In genomic region chr3:78412669-78413419, GRCm38 (mm10) we compare ENCODE assay signal across 20 mouse cellular contexts.
"Had no signal": no experiment of that assay in that cellular context is flagged by ENCODE, and none has a peak within 500 bp of the region (broad histone marks: within the 10 kb centered on the region; RNA-seq: fewer than 3 reads in every experiment).

No protein-coding gene starts in this region.

- H3K4me2 ChIP-seq: intestine, embryonic 15.5 days; limb, embryonic 13.5 days; liver, embryonic 12.5 days; liver, embryonic 15.5 days; midbrain, embryonic 12.5 days; midbrain, embryonic 15.5 days; neural tube, embryonic 12.5 days; stomach, embryonic 15.5 days had no signal

- H3K9me3 ChIP-seq: intestine, embryonic 15.5 days; limb, embryonic 10.5 days; limb, embryonic 13.5 days; liver, embryonic 12.5 days; liver, embryonic 15.5 days; midbrain, embryonic 12.5 days; midbrain, embryonic 15.5 days; neural tube, embryonic 12.5 days; stomach, embryonic 15.5 days had no signal

- H3K4me3 ChIP-seq: intestine, embryonic 15.5 days; layer of hippocampus, adult 2 months; limb, embryonic 10.5 days; limb, embryonic 13.5 days; liver, embryonic 12.5 days; liver, embryonic 15.5 days; midbrain, embryonic 12.5 days; midbrain, embryonic 15.5 days; neural tube, embryonic 12.5 days; stomach, embryonic 15.5 days had no signal

- H3K9ac ChIP-seq: intestine, embryonic 15.5 days; limb, embryonic 13.5 days; liver, embryonic 12.5 days; liver, embryonic 15.5 days; midbrain, embryonic 12.5 days; midbrain, embryonic 15.5 days; neural tube, embryonic 12.5 days; stomach, embryonic 15.5 days had no signal

- H3K4me1 ChIP-seq: intestine, embryonic 15.5 days; limb, embryonic 10.5 days; limb, embryonic 13.5 days; liver, embryonic 12.5 days; liver, embryonic 15.5 days; midbrain, embryonic 12.5 days; midbrain, embryonic 15.5 days; stomach, embryonic 15.5 days had no signal

- H3K27ac ChIP-seq: intestine, embryonic 15.5 days; layer of hippocampus, adult 2 months; limb, embryonic 10.5 days; limb, embryonic 13.5 days; liver, embryonic 12.5 days; liver, embryonic 15.5 days; macrophage; midbrain, embryonic 12.5 days; midbrain, embryonic 15.5 days; neural tube, embryonic 12.5 days; stomach, embryonic 15.5 days had no signal

- H3K27me3 ChIP-seq: intestine, embryonic 15.5 days; limb, embryonic 13.5 days; liver, embryonic 12.5 days; liver, embryonic 15.5 days; midbrain, embryonic 12.5 days; midbrain, embryonic 15.5 days; neural tube, embryonic 12.5 days; stomach, embryonic 15.5 days had no signal

- DNase-seq: kidney, adult 11 months; kidney, adult 9 months; kidney, postnatal 25 days; layer of hippocampus, adult 9-11 months; liver; retina, postnatal 1 day; right cerebral cortex, postnatal 25 days; spleen, adult 18-20 months; thymus, postnatal 25 days had no signal

- ATAC-seq: intestine, embryonic 15.5 days; liver, embryonic 12.5 days; midbrain, embryonic 15.5 days had no signal

- H3K36me3 ChIP-seq: intestine, embryonic 15.5 days; limb, embryonic 10.5 days; limb, embryonic 13.5 days; liver, embryonic 12.5 days; liver, embryonic 15.5 days; midbrain, embryonic 12.5 days; midbrain, embryonic 15.5 days; neural tube, embryonic 12.5 days; stomach, embryonic 15.5 days had no signal
